Mouse (Mus musculus) thymus, postnatal 36 days (tissue): ENCODE results near the gene Il12rb1.

Experiments used
- DNase-seq, 2 experiments: peaks; one replicate each; pipeline ENCODE4 v3.0.0; 2022; ENCODE audit warnings: mixed read lengths in 2 of 2

Il12rb1 gene

DNA sequence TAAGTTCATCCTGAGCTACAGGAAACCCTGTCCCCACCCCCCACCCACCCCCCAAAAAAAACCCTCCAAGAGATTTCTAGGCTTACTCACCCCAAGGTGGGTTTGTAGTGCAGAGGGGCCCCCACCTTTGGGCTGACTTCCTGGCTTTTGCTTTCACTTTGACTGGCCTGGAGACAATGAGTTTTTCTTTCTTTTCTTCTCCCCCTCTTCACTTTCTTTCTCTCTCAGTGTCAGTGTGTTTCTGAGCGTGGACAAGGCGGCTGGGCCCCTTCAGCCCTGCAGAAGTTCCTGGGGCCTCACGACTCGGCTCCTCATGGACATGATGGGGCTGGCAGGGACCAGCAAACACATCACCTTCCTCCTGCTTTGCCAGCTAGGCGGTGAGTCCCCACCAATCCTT is at the start of gene Il12rb1:
Il12rb1 (plus strand) TSS at position 211 of the 400 bp plus-strand sequence.
- DNase-seq, result peak; percentile 55 to 65

DNA sequence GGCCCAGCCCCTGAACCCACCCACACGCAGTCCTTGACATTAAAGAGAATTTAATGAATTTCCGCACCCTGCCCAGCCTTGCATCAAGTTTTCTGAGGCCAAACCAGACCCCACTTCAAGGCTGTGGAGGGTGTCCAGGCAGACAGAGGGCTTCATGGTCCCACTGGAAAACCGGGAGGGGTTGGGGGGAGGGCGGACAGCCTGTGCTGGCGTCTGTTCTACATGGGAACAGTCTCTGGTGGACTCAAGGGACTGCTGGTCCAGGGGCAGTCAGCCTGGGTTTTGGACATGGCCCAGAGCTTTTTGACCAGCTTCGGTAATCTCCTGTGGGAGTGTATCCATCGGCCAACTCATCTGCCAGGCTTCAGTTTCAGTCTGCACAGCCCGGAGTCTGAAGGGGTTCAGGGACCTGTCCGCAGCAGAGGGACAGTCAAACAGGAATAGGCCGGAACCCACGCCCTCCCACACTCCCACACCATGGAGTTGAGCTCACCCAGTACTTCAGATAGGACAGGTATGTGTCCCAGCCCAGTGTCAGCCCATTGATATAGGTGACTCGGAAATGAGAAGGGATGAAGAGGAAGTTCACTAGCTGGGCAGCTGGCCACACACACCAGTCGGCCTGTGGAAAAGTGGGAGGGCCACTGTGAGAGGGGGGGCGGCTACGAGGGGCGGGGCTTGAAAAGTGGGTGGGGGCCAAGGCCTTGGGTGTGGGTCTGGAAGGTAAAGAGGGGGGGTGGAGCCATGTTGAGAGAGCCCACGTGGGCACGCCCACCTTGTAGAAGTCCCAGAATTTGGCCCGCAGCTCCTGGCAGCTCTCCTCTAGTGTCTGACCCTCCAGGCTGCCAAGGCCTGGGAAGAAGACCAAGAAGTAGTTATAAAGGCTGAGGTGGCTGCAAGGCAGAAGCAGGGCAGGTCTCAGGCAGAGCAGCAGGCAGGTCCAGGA is 49.4 kb upstream of the Il12rb1 start:
- peak in 1 of 2 experiments; percentile 17 for DNase-seq

- DNase-seq, result no peak
These were observed 47.9 kb upstream of the Il12rb1 start for GRCm38 (mm10) chr8:70760350-70760749.

GRCm38 (mm10) chr8:70760775-70761406 is 47.4 kb upstream of the Il12rb1 start, which contains the start of gene Mpv17l2:
Gene Mpv17l2, minus strand, starts transcription at chr8:70760946.
- DNase-seq, result peak; percentile 91 to 96

DNA sequence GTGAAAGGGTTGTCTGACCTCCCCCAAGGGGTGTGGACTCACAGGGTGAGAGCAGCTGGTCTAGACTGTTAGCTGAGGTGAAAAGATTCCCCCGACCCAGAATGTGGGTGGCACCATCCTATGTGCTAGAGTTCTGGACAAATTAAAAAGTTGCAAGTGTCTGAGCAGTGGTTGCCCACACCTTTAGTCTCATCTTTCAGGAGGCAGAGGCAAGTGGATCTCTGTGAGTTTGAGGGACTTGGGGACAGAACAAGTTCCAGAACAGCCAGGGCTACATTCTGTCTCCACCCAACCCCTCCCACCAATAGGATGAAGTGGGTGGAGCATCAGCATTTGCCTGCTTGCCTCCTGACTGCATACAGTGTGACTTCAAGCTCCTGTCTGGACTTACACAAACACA is 46.1 kb upstream of the Il12rb1 start:
- no peak for DNase-seq

DNA sequence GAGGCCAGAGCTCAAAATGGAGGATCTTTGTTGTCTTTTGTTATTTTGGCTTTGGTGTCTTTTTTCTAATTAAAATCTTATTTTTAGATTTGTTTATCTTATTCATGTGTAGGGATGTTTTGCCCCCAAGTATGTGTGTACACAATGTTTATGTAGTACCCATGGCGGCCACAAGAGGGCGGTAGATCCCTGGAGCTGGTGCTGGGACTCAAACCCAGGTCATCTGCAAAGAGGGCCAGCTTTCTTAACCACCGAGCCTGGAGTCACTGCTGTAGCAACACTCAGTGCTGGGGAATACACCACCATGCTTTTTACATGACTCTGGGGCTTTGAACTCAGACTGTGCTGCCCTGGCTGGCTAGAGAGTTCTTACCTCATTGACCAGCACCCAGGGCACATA is 44.9 kb upstream of the Il12rb1 start:
- DNase-seq, result peak; percentile 71 to 77

- no peak for DNase-seq
These were observed 44.2 kb upstream of the Il12rb1 start for GRCm38 (mm10) chr8:70764026-70764425.

GRCm38 (mm10) chr8:70764676-70765075 is 43.6 kb upstream of the Il12rb1 start:
- DNase-seq, result peak in 1 of 2 experiments; percentile 28

DNA sequence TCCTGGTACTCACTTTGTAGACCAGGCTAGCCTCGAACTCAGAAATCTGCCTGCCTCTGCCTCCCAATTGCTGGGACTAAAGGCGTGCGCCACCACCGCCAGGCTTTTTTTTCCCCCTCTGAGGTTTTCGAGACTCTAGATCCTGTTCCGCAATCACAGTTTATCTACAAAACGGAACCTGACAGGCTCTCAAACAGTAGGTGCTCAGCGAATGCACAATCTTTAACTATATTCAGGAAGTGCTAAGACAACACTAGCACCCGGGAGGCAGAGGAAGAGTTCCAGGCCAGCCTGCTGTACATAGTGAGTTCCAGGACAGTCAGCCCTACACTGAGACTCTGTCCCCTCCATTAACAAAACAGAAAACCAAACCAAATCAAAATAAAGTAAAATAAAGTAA is 42.9 kb upstream of the Il12rb1 start:
- DNase-seq, result no peak

DNA sequence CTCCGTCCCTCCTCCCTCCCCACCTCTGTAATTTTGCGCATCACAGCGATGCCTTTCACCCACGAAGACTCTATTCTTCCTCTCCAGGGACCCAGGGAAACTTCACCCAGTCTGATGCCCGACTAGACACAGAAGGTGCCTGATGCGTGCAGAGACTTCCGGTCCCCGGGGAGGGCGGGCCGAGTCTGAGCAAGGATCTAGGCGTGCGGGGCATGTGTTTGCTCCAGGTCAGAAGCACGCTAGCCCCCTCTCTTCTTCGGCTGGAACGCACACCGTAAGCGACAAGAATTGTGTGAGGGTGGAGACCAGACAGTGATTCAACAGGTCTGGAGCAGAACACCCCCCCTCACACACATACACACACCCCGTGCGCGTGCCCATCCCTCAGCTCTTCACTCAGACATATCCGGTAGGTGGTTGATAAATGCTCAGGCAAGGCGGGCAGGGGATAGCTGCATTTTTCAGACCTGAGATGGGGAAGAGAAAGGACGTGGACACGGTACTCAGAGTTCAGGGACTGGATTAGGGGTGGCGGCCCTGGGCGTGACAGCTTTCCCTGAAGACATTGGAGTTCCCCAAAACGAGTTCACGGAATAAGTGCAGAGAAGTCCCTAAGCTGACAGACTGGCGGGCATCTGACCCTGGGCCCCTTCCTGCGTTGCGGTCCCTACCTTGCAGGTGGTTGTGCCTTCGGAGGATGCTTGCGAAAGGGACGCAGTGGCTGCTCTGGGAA is 42.2 kb upstream of the Il12rb1 start:
- DNase-seq, result peak; percentile 73

DNA sequence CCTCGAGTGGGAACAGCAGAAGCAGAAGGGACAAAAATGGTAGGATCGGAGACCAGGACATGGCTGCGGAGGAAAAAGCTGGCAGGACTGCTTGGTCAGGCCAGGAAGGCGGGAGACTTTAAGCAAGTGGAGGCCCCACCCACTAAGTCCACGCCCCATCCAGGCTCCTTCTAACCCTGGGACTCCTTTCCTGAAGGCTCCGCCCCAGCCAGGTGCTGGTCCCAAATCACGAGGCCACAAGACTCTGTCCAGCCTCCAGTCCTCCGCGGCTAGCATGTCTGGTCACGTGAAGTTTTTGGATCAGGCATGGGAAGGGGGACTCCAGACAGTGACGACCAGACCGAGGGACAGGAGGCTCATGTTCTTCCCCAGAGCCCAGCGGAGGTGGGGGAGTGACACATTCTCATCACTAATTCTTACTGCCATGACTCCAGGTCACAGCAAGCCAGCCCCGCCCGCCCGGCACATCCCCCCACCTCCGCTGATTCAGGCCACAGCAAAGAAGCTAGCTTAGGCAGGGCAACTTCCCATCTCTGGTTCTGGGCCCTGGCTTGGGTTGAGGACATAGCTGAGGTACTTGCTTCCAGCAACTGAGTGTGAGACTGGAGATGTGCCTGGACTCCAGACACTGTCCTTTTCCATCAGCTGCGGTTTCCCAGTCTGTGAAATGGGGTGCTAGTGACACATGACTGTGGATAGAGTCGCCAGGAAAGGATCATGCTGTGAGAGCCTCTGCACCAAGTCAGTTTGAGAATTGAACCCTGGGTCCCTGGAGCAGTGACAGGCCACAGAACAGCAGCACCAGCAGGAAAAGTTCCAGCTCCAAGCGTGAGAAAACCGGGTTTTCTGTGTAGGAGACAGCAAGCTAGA is 41.4 kb upstream of the Il12rb1 start:
- peak; percentile 30 to 57 for DNase-seq

DNA sequence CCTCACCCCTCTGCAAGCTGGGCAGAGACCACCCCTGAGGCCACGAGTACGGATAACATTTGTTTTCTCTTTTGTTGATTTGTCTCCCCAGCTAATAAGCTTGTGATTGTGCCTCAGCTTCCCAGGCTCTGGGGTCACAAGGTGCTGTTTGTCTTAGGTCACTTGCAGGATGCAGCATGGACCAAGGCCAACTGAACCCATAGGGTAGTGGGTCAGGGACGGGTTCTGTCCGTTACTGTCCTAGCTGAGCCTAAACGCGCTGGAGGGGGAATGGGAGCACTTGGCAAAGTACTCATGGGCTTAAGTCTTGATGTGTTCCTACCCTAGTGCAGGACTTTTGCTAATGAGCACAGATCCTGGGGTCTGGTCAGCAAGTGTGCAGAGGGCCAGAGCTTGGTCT is 40.7 kb upstream of the Il12rb1 start:
- no peak for DNase-seq

- peak in 1 of 2 experiments; percentile 38 for DNase-seq
These were observed 39.9 kb upstream of the Il12rb1 start for GRCm38 (mm10) chr8:70768231-70768776.

- peak in 1 of 2 experiments; percentile 47 for DNase-seq
These were observed 39.3 kb upstream of the Il12rb1 start for GRCm38 (mm10) chr8:70768956-70769355.

- peak; percentile 96 to 97 for DNase-seq
These were observed 38.9 kb upstream of the Il12rb1 start for GRCm38 (mm10) chr8:70769359-70769758.

DNA sequence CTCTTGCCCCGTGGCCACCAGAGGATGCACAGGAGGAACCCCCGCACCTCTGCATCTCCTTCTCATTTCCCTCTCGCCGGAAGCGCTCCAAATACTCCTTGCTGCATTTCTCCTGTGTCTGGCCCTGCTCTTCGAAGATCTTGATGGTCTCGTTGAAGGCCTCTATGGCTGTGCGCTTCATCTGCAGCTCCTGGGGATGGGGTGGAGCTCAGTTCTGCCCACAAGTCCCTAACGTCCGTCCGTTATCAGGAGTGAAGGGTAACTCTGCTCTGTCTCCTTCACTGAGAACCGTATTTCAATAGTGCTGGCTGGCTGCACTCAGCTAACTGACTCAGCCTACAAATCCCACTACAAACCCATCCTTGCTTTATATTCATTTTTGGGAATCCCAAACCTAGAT is 38.4 kb upstream of the Il12rb1 start:
- DNase-seq, result no peak

- DNase-seq, result no peak
These were observed 37.5 kb upstream of the Il12rb1 start for GRCm38 (mm10) chr8:70770748-70771147.

DNA sequence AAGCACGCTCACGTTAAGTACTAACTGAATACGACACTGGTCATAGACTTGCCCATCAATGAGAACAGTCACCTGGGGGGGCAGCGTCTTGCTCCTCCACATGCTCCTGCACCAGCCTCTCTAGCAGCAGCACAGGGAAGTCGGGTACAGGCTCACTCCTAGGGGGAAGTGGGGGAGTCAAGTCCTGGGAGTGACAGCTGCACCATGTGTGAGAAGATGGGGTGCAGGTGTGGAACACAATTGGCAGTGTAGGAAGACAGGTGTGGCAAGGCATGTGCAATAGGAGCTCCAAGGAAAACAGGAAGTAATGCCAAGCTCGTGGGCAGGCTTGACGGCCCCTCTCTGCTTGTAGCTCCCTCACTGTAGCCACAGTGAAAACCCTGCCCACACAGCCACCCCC is 37.0 kb upstream of the Il12rb1 start:
- DNase-seq, result no peak

- DNase-seq, result no peak
These were observed 36.2 kb upstream of the Il12rb1 start for GRCm38 (mm10) chr8:70772075-70772474.

DNA sequence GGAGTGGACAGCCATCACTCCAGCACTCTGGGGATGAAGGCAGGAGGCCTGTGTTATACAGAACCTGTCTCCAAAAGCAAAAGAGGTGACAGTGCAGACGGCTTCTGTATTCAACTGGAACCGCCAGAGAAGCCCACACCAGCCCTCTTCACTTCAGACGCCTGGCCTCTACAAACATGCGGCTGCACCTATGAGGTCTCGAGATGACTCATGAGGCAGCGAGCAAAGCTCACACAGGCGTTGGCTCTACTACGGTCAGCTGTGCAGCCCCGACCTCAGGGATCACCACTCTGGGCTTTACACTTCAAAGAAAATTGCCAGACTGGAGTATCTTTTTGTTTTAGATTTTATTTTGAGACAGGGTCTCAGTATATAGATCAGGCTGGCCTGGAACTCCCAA is 35.4 kb upstream of the Il12rb1 start:
- no peak for DNase-seq

DNA sequence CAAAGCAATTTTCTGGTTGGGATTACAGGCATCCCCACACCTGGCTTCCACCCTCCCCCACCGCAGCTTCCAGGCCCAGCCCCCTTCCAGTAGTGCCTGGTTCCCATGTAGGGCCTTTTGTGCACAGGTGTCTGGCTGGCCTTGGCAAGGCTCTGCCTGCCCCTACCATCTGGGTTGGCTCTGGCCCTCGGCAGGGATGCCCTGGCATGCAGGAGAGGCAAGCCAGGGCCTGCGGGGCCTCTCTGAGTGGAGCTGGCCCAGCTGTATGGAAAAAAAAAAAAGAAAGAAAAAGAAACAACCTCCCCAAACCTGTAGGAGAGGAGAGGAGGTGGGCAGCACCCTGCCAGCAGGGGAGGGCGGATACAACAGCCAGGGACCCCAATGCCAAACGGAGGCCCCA is 34.8 kb upstream of the Il12rb1 start:
- no peak for DNase-seq

GRCm38 (mm10) chr8:70773833-70774232 is 34.4 kb upstream of the Il12rb1 start:
- DNase-seq, result peak in 1 of 2 experiments; percentile 16
